Mouse (Mus musculus) naive thymus-derived CD4-positive, alpha-beta T cell, adult 2 months (primary cell): ENCODE data around the gene Hspbap1.

Source experiments
- DNase-seq: peaks from one replicate; pipeline ENCODE4 v3.0.0-alpha.2; 2011; ENCODE audit warnings: low read depth

The Hspbap1 gene

GRCm38 (mm10) chr16:35769878-35770657, at the start of gene Hspbap1:
Gene Hspbap1 (plus strand): TSS chr16:35770375.
- DNase-seq: peak; percentile 96

- DNase-seq: no peak
Measured at GRCm38 (mm10) chr16:35724561-35724960, 45.6 kb upstream of the Hspbap1 start.

- DNase-seq: no peak
Measured at GRCm38 (mm10) chr16:35726601-35727000, 43.6 kb upstream of the Hspbap1 start.

GRCm38 (mm10) chr16:35729151-35729738, 40.9 kb upstream of the Hspbap1 start:
- DNase-seq: no peak

- no peak for DNase-seq
Measured at GRCm38 (mm10) chr16:35732096-35732495, 38.1 kb upstream of the Hspbap1 start.

- DNase-seq: peak; percentile 86
Measured at GRCm38 (mm10) chr16:35734038-35734437, 36.1 kb upstream of the Hspbap1 start.

GRCm38 (mm10) chr16:35738096-35738767, 31.9 kb upstream of the Hspbap1 start:
- no peak for DNase-seq

GRCm38 (mm10) chr16:35739548-35739947, 30.6 kb upstream of the Hspbap1 start:
- DNase-seq: no peak

GRCm38 (mm10) chr16:35740357-35740756, 29.8 kb upstream of the Hspbap1 start:
- no peak for DNase-seq

- DNase-seq: peak; percentile 20
Measured at GRCm38 (mm10) chr16:35740943-35741342, 29.2 kb upstream of the Hspbap1 start.

GRCm38 (mm10) chr16:35741621-35742020, 28.6 kb upstream of the Hspbap1 start:
- peak; percentile 64 for DNase-seq

- DNase-seq: peak; percentile 83
Measured at GRCm38 (mm10) chr16:35742251-35742937, 27.8 kb upstream of the Hspbap1 start.

- peak; percentile 48 for DNase-seq
Measured at GRCm38 (mm10) chr16:35747417-35748236, 22.5 kb upstream of the Hspbap1 start.

- DNase-seq: no peak
Measured at GRCm38 (mm10) chr16:35748237-35748603, 22.0 kb upstream of the Hspbap1 start.

- DNase-seq: no peak
Measured at GRCm38 (mm10) chr16:35749385-35749784, 20.8 kb upstream of the Hspbap1 start.

GRCm38 (mm10) chr16:35751841-35752240, 18.3 kb upstream of the Hspbap1 start:
- no peak for DNase-seq

- no peak for DNase-seq
Measured at GRCm38 (mm10) chr16:35753926-35754325, 16.2 kb upstream of the Hspbap1 start.

- no peak for DNase-seq
Measured at GRCm38 (mm10) chr16:35755502-35756334, 14.5 kb upstream of the Hspbap1 start.

- DNase-seq: no peak
Measured at GRCm38 (mm10) chr16:35756697-35757096, 13.5 kb upstream of the Hspbap1 start.

GRCm38 (mm10) chr16:35759401-35759800, 10.8 kb upstream of the Hspbap1 start:
- DNase-seq: no peak
